Mouse (Mus musculus): Measurements from ENCODE around the gene Rras2.

GRCm38 (mm10) chr7:114103152-114103551, 14.4 kb downstream of the Rras2 start:
- TF ChIP-seq POLR2A (IDR thresholded peaks at IDR 0.05; ENCODE audit: control insufficient read depth, extremely low read depth, insufficient read depth, low read length, poor library complexity) (no peak), CTCF (IDR thresholded peaks at IDR 0.05; ENCODE audit: borderline replicate concordance, control insufficient read depth, extremely low read depth, insufficient read depth, low read length, poor library complexity) (no peak)
